Mouse (Mus musculus) cerebellum, adult 11-12 months (tissue): ENCODE data around the gene Gpx6.
A peak's percentile ranks its signal among the peaks of the same experiment; 100 is the strongest.

ENCODE experiments used
- DNase-seq: peaks from one replicate; pipeline ENCODE4 v3.0.0; 2022

Gene Gpx6

DNA sequence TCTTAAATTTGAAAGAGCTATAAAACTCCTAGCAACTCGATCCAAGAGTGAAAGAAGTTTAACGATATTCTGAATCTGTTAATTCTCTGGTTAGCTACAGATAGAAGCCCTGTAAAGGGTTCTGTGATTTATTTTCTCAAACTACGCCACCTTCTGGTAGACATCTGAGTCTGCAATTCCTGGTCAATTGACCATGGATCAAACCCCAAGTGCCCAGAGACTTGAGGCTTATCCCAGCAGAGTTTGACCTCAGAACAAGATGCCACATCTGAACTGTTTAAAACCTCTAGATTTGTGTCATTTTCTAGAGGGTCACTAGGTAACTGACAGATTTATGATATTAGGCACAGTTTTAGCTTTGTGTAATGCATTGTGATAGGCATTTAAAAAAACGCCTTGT, 14.3 kb downstream of the Gpx6 start:
- no peak for DNase-seq

DNA sequence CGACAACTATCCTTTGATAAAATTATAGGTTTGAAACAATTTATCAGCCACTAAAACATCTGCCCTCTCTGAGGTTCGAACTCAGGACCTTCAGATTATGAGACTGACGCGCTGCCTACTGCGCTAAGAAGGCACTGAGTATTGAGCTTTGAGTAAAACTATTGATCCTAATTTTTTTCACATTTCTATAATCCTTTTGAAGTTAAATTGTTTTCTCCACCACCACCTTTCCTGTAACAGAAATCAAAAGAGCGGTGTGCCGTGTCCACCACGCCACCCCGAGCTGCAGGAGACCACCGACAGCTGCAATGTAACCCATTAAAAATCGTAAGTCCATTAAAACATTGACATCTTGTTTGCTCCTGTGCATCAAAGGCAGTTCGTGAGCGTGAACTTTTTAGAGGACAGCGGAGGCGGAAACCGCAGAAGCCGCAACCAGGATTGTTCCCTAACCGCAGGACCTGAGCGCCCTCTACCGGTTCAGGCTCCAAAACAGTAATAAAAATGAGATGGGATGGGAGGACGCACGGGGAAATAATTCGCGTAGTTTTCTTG, 14.8 kb downstream of the Gpx6 start:
- peak; percentile 55 for DNase-seq

GRCm38 (mm10) chr13:21327424-21327823, 15.5 kb downstream of the Gpx6 start:
- no peak for DNase-seq

DNA sequence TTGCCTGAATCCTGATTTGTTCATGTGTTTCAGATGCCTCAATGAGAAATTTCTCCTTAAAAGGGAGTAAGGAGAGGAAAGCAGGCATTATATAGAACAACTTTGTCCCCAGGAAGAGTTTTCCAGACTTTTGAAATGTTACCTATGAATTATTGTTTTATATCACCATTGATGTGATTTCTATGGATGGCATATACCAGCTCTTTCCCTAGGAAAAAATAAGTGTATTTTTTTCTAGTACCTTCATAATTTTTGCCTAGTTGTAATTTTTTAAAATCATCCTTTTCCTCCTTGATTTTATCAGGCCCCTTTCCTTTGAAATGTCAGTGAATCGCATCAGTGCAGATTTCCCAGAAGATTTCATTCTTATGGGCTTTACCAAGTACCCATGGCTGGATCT, 34.7 kb downstream of the Gpx6 start, which contains the start of gene Olfr1367:
Gene Olfr1367 (plus strand): TSS at position 301 of the 400 bp plus-strand sequence.
- no peak for DNase-seq

DNA sequence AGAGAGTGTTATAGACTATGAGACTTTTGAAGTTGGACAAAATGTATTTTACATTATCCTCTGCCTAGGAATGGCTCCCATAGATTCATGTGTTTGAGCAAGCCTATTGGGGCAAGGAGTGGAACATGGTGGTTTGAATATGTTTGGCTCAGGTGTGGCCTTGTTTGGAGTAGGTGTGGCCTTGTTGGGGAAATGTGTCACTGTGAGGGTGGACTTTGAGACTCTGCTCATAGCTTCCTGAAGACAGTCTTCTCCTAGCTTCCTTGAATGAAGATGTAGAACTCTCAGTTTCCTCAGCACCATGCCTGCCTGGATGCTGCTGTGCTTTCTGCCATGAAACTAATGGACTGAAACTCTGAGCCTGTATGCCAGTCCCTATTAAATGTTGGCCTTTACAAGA, 38.7 kb downstream of the Gpx6 start:
- DNase-seq, result no peak

DNA sequence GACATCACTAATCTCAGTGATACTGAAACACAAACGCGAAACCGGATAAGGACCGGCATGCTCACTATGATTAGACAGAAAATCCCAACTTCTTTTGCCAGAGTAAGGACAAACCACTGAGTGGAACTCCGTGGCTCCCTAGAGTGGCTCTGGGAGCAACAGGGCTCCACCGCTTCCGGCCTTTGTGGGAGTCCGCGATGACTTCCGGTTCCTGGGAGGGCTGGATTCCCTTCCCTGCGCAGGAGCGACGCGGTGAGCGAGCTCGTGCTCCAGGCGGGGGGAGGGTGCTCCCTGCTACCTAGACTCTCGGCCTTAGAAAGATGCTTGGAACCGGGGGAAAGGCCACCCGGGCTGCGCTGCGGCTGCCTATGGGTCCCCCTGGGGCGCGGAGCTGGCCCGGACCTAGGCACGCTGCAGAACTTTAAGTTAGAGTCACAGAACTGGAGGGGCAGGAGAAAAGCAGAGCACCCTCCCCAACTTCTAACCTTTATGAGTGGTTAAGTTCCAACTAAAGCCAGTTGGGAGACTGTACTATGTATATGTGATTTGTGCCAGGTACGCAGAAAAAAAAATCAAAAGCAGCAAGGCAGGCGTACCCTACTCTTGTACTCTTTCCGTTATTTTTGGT, 50.8 kb downstream of the Gpx6 start, which contains the start of gene Zscan12:
Gene Zscan12 (plus strand): TSS at position 200 of the 628 bp plus-strand sequence.
- DNase-seq, result peak; percentile 92

DNA sequence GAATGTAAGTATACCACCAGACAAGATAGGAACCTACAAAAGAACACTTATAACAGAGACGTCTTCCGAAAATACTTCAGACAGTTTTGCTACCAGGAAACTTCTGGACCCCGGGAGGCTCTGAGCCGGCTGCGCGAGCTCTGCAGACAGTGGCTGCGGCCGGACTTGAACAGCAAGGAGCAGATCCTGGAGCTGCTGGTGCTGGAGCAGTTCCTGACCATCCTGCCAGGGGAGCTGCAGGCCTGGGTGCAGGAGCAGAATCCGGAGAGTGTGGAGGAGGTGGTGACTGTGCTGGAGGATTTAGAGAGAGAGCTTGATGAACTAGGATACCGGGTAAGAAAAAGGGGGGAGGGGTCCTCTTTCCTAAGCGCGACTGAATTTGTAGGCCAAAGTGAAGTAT, 51.8 kb downstream of the Gpx6 start:
- DNase-seq, result peak; percentile 12

DNA sequence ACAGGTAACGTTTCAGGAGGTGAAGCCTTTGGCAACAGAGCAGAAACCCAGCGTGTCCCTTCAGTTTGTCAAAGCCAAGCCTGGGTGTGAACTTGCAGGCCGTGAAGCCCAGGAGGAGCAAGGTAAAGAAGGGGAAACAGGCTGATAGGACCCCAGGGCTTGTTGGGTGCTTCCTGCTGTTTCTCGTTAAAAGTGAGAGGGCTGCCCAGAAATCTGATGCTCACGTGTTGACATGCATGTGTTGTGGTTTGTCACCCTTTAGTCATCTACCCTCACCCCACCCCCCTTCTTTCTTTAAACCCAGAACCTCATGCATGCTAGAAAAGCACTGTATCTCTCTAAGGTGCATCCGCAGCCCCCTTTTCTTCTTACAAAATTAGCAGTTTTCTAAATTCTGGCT, 54.7 kb downstream of the Gpx6 start:
- no peak for DNase-seq
